Mouse (Mus musculus) layer of hippocampus, adult 11-12 months (tissue): ENCODE results near the gene Dmp1.
A peak's percentile ranks its signal among the peaks of the same experiment; 100 is the strongest.

ENCODE experiments used
- DNase-seq: peaks from one replicate; pipeline ENCODE4 v3.0.0; 2022; ENCODE audit warnings: low spot score

Dmp1 gene

GRCm38 (mm10) chr5:104202351-104202750 lies at the start of gene Dmp1:
Gene Dmp1, plus strand, starts transcription at chr5:104202613.
- DNase-seq, result no peak

GRCm38 (mm10) chr5:104157701-104158100 lies 44.7 kb upstream of the Dmp1 start:
- no peak for DNase-seq

GRCm38 (mm10) chr5:104158332-104159052 lies 43.9 kb upstream of the Dmp1 start:
- peak; percentile 76 for DNase-seq

- DNase-seq, result no peak
These were observed 41.8 kb upstream of the Dmp1 start for GRCm38 (mm10) chr5:104160581-104160980.

GRCm38 (mm10) chr5:104161390-104161789 lies 41.0 kb upstream of the Dmp1 start:
- DNase-seq, result no peak

- DNase-seq, result no peak
These were observed 38.9 kb upstream of the Dmp1 start for GRCm38 (mm10) chr5:104163536-104163935.

GRCm38 (mm10) chr5:104170412-104170811 lies 32.0 kb upstream of the Dmp1 start, which contains the start of gene Dspp:
Gene Dspp, plus strand, starts transcription at chr5:104170712.
- no peak for DNase-seq

- DNase-seq, result peak; percentile 42
These were observed 29.3 kb upstream of the Dmp1 start for GRCm38 (mm10) chr5:104173094-104173493.

GRCm38 (mm10) chr5:104183743-104184142 lies 18.7 kb upstream of the Dmp1 start:
- DNase-seq, result no peak

GRCm38 (mm10) chr5:104187281-104187680 lies 15.1 kb upstream of the Dmp1 start:
- no peak for DNase-seq

- peak; percentile 41 for DNase-seq
These were observed 7.3 kb upstream of the Dmp1 start for GRCm38 (mm10) chr5:104195086-104195485.

GRCm38 (mm10) chr5:104201153-104201950 lies 1.1 kb upstream of the Dmp1 start:
- no peak for DNase-seq

- no peak for DNase-seq
These were observed 10.1 kb downstream of the Dmp1 start for GRCm38 (mm10) chr5:104212531-104212930.

GRCm38 (mm10) chr5:104218926-104219325 lies 16.5 kb downstream of the Dmp1 start:
- DNase-seq, result peak; percentile 58

GRCm38 (mm10) chr5:104224299-104224698 lies 21.9 kb downstream of the Dmp1 start:
- no peak for DNase-seq

- no peak for DNase-seq
These were observed 22.3 kb downstream of the Dmp1 start for GRCm38 (mm10) chr5:104224750-104225149.

GRCm38 (mm10) chr5:104228497-104228896 lies 26.1 kb downstream of the Dmp1 start:
- DNase-seq, result no peak

- no peak for DNase-seq
These were observed 34.3 kb downstream of the Dmp1 start for GRCm38 (mm10) chr5:104236741-104237140.

- DNase-seq, result peak; percentile 6
These were observed 37.4 kb downstream of the Dmp1 start for GRCm38 (mm10) chr5:104239674-104240378.

GRCm38 (mm10) chr5:104244261-104244660 lies 41.8 kb downstream of the Dmp1 start:
- no peak for DNase-seq

GRCm38 (mm10) chr5:104251811-104252210 lies 49.4 kb downstream of the Dmp1 start:
- no peak for DNase-seq

- DNase-seq, result no peak
These were observed 54.2 kb downstream of the Dmp1 start for GRCm38 (mm10) chr5:104256585-104256984.
